Mouse (Mus musculus) adrenal gland, adult (tissue): ENCODE measurements at regions not wholly inside any gene's neighbourhood (a gene's known extent, or its start where the extent isn't known, plus 50 kb on each side); places are given as distances from the start of the nearest gene placed in this dataset.
"Not testable (repeated sequence)": the region's sequence is repeated elsewhere in the genome, so short reads cannot be mapped to it uniquely, and the experiment has no call there.

ENCODE experiments used
- DNase-seq, 2 experiments: peaks; one replicate each; pipeline ENCODE4 v3.0.0; 2022 to 2023; ENCODE audit warnings: low spot score in 1 of 2; ENCODE audit not compliant: inconsistent age in 2 of 2

DNA sequence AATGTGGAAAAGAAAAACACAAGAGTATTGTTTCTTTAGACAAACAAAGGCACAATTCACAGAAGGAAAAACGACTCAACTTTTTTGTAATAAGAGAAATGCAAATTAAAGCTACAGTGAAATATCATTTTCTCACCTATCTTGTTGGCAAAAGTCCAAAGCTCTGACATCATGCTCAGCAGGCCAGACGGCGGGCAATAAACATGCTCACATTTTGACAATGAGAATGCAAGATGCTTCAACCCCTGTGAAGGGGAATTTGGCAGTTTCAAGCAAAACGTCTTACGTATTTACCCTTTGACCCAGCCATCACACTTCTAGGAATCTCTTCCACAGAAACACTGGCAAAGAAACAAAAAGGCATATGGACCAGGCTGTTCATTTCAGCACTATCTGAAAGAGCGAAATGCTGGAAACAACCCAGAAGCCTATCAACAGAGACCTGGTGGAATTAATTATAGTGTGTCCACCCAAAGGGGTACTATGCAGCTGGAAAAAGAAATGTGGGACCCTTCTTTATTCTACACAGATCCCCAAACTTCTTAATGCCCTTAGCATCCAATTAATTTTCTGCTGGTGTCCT, 203.4 kb upstream of the 2610301B20Rik start:
- DNase-seq, result no peak

- DNase-seq, result no peak
Observed at GRCm38 (mm10) chr4:10691086-10691485, 183.2 kb upstream of the 2610301B20Rik start.

GRCm38 (mm10) chr4:10692860-10693259, 181.4 kb upstream of the 2610301B20Rik start:
- no peak for DNase-seq

- no peak for DNase-seq
Observed at GRCm38 (mm10) chr4:10693446-10694105, 180.7 kb upstream of the 2610301B20Rik start.

DNA sequence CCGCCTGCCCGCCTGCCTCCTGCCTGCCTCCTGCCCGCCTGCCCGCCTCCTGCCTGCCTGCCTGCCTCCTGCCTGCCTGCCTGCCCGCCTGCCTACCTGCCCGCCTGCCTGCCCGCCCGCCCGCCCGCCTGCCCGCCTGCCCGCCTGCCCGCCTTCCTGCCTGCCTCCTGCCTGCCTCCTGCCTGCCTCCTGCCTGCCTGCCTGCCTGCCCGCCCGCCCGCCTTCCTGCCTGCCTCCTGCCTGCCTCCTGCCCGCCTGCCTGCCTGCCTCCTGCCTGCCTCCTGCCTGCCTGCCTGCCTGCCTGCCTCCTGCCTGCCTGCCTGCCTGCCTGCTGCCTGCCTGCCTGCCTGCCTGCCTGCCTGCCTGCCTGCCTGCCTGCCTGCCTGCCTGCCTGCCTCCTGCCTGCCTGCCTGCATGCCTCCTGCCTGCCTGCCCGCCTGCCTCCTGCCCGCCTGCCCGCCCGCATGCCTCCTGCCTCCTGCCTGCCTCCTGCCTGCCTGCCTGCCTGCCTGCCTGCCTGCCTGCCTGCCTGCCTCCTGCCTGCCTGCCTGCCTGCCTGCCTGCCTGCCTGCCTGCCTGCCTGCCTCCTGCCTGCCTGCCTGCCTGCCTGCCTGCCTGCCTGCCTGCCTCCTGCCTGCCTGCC, 180.1 kb upstream of the 2610301B20Rik start:
- DNase-seq, result not testable (repeated sequence)

DNA sequence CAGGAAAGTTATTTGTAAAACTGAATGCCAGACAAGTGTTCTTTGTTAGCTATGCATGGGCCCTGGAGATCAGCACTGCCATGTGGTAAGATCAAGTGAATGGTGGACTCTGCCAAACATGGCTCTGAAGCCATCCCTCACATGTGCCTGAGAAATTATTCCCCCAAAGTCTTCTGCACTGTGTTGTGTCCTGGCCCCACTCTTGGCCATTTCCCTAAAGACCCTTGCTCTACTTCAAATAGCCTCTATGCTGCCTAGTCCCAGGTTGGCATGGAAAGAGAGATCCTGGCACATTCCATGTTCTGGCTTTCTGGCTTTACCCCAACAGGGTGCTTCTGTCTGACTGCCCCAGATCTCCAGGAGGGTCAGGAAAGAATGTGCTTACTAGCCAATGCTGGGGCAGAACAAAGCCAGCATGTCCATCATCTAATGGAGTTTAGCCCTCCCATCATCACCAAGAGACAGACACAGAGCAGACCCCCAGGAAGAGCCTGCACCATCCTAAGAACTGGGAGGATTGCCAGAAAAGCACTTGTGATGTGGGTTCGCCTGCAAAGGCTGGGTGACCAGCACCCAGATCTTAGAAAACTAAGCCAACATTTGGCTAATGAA, 177.0 kb upstream of the 2610301B20Rik start:
- DNase-seq, result no peak

- peak in 1 of 2 experiments; percentile 40 for DNase-seq
Observed at GRCm38 (mm10) chr4:10698637-10699036, 175.7 kb upstream of the 2610301B20Rik start.

GRCm38 (mm10) chr4:10701479-10701878, 172.8 kb upstream of the 2610301B20Rik start:
- no peak for DNase-seq

DNA sequence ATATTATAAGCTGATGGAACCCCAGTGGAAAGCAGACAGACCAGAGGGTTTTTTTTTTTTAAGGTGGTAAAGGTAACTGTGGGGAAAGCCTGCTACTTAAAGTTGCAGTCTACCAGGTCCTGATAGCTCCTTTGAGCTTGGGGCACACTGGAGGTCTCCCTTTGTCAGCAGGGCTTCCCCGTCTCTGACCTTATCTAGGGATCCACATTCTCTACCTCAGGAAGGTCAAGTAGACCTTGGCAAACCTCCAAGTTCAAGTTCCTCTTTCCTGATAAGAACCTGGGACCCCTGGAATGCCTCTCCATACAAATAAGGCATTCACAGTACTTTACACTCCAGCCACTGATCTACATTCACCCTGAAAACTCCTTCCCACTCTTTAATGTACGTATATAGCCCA, 171.1 kb upstream of the 2610301B20Rik start:
- no peak for DNase-seq

DNA sequence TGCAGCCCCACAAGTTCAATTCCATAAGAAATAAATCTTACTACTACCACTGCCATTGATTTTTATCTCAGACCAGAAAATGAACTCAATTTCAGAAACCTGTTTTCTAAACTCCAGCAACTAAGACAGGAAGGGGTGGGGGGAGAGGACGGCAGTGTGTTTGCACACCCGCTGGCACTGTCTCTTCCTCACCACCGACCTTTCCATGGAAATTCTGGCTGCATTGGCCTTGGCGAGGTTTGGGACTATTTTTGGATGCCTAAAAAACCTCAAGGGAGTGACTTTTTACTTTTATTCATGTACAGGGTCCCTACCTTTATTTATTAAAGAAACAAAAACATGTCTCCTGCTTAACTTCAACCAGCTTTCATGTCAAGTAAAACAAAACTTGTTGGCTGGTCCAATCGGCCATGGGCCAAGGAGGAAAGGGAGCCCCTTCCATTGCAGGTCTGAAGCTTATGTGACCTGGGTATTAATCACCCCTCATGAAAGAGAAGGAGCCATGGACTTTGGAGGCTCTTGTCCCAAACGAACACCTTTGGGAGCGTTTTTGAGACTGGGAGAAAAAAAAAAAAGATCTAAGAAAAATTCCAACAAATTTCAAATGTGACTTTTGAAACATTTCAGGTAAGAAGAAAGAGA, 167.2 kb upstream of the 2610301B20Rik start:
- peak; percentile 28 to 72 for DNase-seq

- DNase-seq, result peak; percentile 77 to 93
Observed at GRCm38 (mm10) chr4:10707658-10708056, 166.6 kb upstream of the 2610301B20Rik start.

- DNase-seq, result no peak
Observed at GRCm38 (mm10) chr4:10711939-10712533, 162.3 kb upstream of the 2610301B20Rik start.

GRCm38 (mm10) chr4:10723341-10723740, 151.0 kb upstream of the 2610301B20Rik start:
- DNase-seq, result no peak

DNA sequence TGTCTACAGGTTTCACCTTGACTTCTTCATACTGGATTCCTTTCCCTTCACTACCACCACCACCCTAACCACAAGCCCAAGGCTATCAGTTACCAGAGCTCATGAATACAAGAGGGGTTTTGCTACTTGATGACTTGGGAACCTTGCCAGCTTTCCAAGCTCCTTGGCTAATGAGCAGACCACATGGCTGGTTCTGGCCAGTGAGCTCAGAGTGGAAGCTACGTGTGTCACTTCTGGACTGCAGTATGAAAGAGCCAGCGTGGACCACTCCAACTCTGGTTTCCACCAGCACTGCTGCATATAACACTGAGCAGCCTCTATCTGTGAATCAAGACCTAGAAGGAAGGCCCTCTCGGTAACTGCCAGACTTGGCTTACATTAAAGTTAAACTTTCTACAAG, 146.4 kb upstream of the 2610301B20Rik start:
- no peak for DNase-seq

- DNase-seq, result no peak
Observed at GRCm38 (mm10) chr4:10745207-10745606, 129.1 kb upstream of the 2610301B20Rik start.

GRCm38 (mm10) chr4:10748816-10749215, 125.5 kb upstream of the 2610301B20Rik start:
- no peak for DNase-seq

DNA sequence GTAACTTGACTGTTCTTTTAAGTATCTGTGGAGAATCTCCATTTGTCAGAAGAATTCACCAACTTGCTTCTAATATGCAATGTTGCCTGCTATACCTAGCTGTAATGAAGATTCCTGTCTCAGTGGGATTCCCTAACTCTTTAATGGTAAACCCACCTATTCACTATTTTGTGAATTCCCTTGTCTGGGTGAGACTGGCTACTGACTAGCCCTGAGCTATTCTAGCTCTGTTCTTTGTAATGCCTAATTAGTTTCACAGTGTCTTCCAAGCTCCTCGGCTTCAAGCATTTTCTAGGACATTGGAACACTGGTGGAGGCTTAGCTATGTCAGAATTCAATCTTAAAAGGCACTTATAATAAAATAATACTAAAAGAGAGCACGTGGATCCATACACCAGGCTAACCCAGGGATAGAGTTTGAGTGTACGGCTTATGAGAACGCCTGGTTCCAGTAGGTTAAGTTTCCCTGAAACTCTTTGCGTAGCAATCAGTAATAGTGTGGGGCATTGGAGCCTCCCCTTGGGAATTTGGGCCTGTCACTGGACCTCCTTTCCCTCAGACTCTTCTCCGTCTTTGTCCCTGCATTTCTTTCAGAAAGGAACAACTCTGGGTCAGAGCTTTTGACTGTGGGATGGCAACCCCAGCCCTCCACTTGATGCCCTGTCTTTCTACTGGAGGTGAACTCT, 123.8 kb upstream of the 2610301B20Rik start:
- not testable (repeated sequence) for DNase-seq

DNA sequence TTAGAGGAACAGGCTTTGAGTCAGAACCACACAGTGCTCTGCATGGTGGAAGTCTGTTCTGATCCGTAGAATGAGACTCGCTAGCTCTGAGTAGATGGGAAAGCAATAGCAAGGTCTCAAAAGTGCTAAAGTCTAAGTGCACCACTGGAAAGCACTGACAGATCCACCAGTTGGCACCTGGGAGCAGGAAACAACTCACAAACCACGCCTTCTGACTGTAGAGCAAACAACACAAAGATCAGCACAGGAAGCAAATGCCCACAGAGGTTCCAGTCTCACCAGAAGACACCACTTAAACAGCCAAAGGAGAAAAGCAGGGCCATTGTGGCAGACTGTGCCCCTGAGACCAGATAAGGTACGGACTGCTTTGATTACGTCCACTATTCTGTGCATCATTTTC, 121.1 kb upstream of the 2610301B20Rik start:
- DNase-seq, result no peak

DNA sequence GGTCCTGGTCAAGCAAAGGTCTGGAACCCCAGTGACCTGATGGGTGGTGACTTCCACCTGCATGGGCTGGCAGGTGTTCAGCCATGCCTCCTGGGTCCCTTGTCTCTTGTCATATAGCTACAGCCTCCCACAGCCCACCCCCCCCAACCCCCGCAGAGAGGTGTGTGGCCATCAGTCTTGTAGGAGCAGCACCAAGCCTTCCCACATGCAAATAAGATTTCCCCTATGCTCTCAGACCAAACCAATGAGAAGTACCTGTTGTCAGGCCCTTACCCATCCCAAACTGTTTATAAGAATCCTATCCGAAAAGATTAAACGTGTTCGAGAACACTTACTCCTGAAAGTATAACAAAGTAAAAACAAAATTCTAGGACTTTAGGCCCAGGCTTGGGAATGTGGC, 114.8 kb upstream of the 2610301B20Rik start:
- no peak for DNase-seq

GRCm38 (mm10) chr4:10767676-10768075, 106.6 kb upstream of the 2610301B20Rik start:
- peak in 1 of 2 experiments; percentile 50 for DNase-seq
